Mouse (Mus musculus) kidney, postnatal 0 days (tissue): Measurements from ENCODE around the gene Cabp4. TPM values are rescaled to one million over a fixed set of nuclear protein-coding genes. Genes with fewer than 3 reads are reported as not detected.

Experiments used
- ATAC-seq: fragments of 200-750 bp; cut with Nextera tagmentation; replicated peaks from 2 replicates; pipeline ENCODE4 v1.8.0; 2017; ENCODE audit warnings: low read depth, moderate number of reproducible peaks, moderate TSS enrichment, moderate library complexity; ENCODE audit not compliant: low FRiP score
- DNase-seq: peaks from one replicate; pipeline ENCODE4 v3.0.0-alpha.2; 2016; ENCODE audit warnings: low spot score
- H3K27ac ChIP-seq: fragments of 300-500 bp; sonication (generic); 2 replicates; pipeline ENCODE4 v1.5.1; 2014; ENCODE audit warnings: mild to moderate bottlenecking
- H3K27me3 ChIP-seq: fragments of 300-500 bp; sonication (generic); 2 replicates; pipeline ENCODE4 v1.6.1; 2014; ENCODE audit warnings: low read length, mixed read lengths; ENCODE audit not compliant: insufficient read depth
- H3K36me3 ChIP-seq: fragments of 300-500 bp; sonication (generic); 2 replicates; pipeline ENCODE4 v1.6.1; 2014; ENCODE audit warnings: low read length, mixed read lengths; ENCODE audit not compliant: insufficient read depth
- H3K4me1 ChIP-seq: fragments of 300-500 bp; sonication (generic); replicated peaks from 2 replicates; pipeline ENCODE4 v1.6.1; 2014; ENCODE audit warnings: antibody characterized with exemption, low read length, mixed read lengths; ENCODE audit not compliant: insufficient read depth
- H3K4me2 ChIP-seq: fragments of 300-500 bp; sonication (generic); 2 replicates; pipeline ENCODE4 v1.6.1; 2014; ENCODE audit warnings: mild to moderate bottlenecking, low read length, moderate library complexity, mixed read lengths
- H3K4me3 ChIP-seq: fragments of 300-500 bp; sonication (generic); replicated peaks from 2 replicates; pipeline ENCODE4 v1.5.1; 2014; ENCODE audit warnings: low read depth, low read length
- H3K9ac ChIP-seq: fragments of 300-500 bp; sonication (generic); 2 replicates; pipeline ENCODE4 v1.6.1; 2014; ENCODE audit warnings: low read depth, low read length
- H3K9me3 ChIP-seq: fragments of 300-500 bp; sonication (generic); replicated peaks from 2 replicates; pipeline ENCODE4 v1.6.1; 2016; ENCODE audit warnings: low read length, inconsistent platforms, mixed read lengths
- CTCF ChIP-seq: IDR thresholded peaks from 2 replicates; pipeline ENCODE4 v1.5.1; 2016; ENCODE audit warnings: antibody characterized with exemption, low read depth, mild to moderate bottlenecking, moderate library complexity
- WGBS: fragments of 180-500 bp; shearing (Covaris S2); extraction: QIAGEN DNeasy Blood & Tissue Kit; methylation state at CpG from one replicate; pipeline ENCODE4 v1.1.7; 2014; 5-methylcytosine and 5-hydroxymethylcytosine counted together
- polyA plus RNA-seq: library from polyadenylated mRNA; unstranded; fragments of >200 nt; fragmentation: Nextera tagmentation; extraction: Ambion mirVana; gene quantifications from 2 replicates; pipeline ENCODE4 v1.2.1, GENCODE M21; 2015

Cabp4 gene
- polyA plus RNA-seq, 1 experiment from 2014 or later: 0.13 TPM

GRCm38 (mm10) chr19:4148491-4148806 lies 4.6 kb upstream of the Cabp4 start, which contains the start of gene Coro1b:
Gene Coro1b, plus strand, starts transcription at chr19:4148619.
- DNase-seq (peak; percentile 96), ATAC-seq (peak; percentile 91)
- WGBS: 0% methylated on average over 33 of the region's 33 CpGs

DNA sequence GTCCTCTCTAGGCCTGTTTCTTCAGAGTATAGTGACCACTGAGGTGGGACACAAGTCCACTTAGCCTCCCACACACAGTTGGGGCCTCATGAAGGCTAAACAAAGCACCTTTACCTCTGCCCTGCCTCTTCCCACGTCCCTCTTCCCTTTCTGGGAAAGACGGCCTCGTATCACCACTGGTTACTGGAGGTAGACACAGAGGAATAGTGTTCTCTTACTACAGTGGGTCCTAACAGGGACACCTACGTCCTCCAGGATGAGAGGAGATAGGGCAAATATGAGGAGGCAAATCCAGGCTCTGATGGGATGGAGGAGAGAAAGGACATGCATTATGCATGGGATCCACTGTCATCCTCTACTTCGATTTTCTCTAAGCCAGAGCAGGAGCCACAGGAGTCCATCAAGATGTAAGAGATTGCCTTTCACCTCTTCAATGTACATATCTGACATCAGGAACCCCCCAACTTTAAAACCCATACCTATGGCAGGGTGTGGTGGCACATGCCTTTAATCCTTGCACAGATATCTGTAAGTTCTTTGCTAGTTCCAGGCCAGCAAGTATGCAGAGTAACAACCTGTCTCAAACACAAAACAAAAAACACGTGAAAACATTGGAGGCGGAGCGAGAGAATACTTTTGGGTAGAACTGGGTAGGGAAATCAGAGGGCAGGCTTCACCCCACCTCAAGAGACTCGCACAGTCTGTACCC lies 4.1 kb upstream of the Cabp4 start:
- DNase-seq: no peak
- H3K4me3 ChIP-seq: peak overlapping the region; percentile 98
- peaks cover 11% of the 10 kb centered on the region; the same call in 1 of the 2 replicates for H3K4me1 ChIP-seq
- peak overlapping the region; percentile 89 for H3K4me2 ChIP-seq
- no peak overlapping the region for H3K27ac ChIP-seq
- WGBS: 36% methylated on average over 9 of the region's 9 CpGs
- no peaks in the 10 kb centered on the region for H3K27me3 ChIP-seq
- peak overlapping the region; percentile 93; the same call in 1 of the 2 replicates for H3K9ac ChIP-seq
- no peak for TF ChIP-seq CTCF
- peaks cover 14% of the 10 kb centered on the region for H3K36me3 ChIP-seq
- 0 out of 2 replicates have a peak, but pooled peaks have one; percentile 0 for ATAC-seq
- no peaks in the 10 kb centered on the region for H3K9me3 ChIP-seq

More at GRCm38 (mm10) chr19:4148491-4148806, 4.6 kb upstream of the Cabp4 start, which contains the start of gene Coro1b:
- Histone ChIP-seq H3K4me2 (peak within 1 kb of the TSS; percentile 89), H3K9ac (peak within 1 kb of the TSS; percentile 93), H3K9me3 (no peaks in the 10 kb centered on the region), H3K4me3 (peak within 1 kb of the TSS; percentile 98), H3K27ac (peak within 1 kb of the TSS; percentile 87), H3K27me3 (no peaks in the 10 kb centered on the region), H3K4me1 (peaks cover 11% of the 10 kb centered on the region; the same call in 1 of the 2 replicates), H3K36me3 (peaks cover 18% of the 10 kb centered on the region)
- TF ChIP-seq CTCF: no peak

DNA sequence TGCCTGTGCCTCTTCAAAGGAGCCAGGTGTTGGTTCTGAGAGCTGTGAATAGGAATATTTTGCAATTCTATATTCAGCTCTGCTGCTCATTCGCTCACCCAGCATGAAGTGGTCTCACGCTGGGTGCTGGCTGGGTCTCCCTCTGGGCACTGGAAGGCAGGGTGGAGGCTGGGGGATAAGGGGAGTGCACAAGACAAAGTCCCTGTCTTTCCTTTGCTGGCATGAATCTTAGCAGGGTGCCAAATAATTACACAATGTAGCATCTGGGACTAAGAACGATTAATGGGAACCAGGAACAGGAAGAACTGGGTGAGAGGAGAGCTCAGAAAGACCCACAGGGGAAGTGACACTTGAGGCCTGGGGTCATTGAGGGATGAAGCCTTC lies 3.2 kb upstream of the Cabp4 start:
- no peaks in the 10 kb centered on the region for H3K27me3 ChIP-seq
- peaks cover 11% of the 10 kb centered on the region; the same call in 1 of the 2 replicates for H3K4me1 ChIP-seq
- H3K4me3 ChIP-seq: no peak overlapping the region
- H3K9ac ChIP-seq: no peak overlapping the region
- WGBS: 75% methylated on average over 3 of the region's 3 CpGs
- H3K27ac ChIP-seq: no peak overlapping the region
- no peak for ATAC-seq
- peaks cover 11% of the 10 kb centered on the region for H3K36me3 ChIP-seq
- no peak overlapping the region for H3K4me2 ChIP-seq
- no peak for DNase-seq
- TF ChIP-seq CTCF: no peak
- H3K9me3 ChIP-seq: no peaks in the 10 kb centered on the region

- TF ChIP-seq CTCF: no peak
- ATAC-seq (no peak), DNase-seq (no peak)
- H3K4me1 ChIP-seq: peaks cover 11% of the 10 kb centered on the region; the same call in 1 of the 2 replicates
- H3K27ac ChIP-seq: no peak overlapping the region
- H3K9me3 ChIP-seq: no peaks in the 10 kb centered on the region
- no peak overlapping the region for H3K4me3 ChIP-seq
- no peak overlapping the region for H3K4me2 ChIP-seq
- peaks cover 11% of the 10 kb centered on the region for H3K36me3 ChIP-seq
- no peak overlapping the region for H3K9ac ChIP-seq
- WGBS: 70% methylated on average over 12 of the region's 12 CpGs
- no peaks in the 10 kb centered on the region for H3K27me3 ChIP-seq
Observed at GRCm38 (mm10) chr19:4146366-4147021, 2.7 kb upstream of the Cabp4 start.

DNA sequence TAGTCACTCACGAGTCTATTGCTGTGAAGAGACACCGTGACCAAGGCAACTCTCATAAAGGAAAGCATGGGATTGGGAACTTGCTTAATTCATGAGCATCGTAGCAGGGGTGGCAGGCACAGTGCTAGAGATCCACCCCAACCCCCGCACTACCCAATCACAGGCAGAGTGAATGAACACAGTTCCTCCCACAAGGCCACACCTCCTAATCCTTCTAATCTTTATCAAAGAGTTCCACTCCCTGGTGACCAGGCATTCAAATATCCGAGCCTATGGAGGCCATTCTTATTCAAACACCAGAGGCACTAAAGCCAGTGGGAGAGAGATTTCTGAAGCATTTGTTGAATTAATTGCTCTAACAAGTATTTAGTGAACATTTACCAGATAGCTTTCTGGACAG lies 2.1 kb upstream of the Cabp4 start:
- no peaks in the 10 kb centered on the region for H3K27me3 ChIP-seq
- peaks cover 6% of the 10 kb centered on the region for H3K36me3 ChIP-seq
- no peak overlapping the region for H3K9ac ChIP-seq
- no peak overlapping the region for H3K27ac ChIP-seq
- no peak overlapping the region for H3K4me2 ChIP-seq
- no peak for DNase-seq
- no peaks in the 10 kb centered on the region for H3K9me3 ChIP-seq
- ATAC-seq: no peak
- peaks cover 11% of the 10 kb centered on the region; the same call in 1 of the 2 replicates for H3K4me1 ChIP-seq
- no peak overlapping the region for H3K4me3 ChIP-seq
- no peak for TF ChIP-seq CTCF
- 84% methylated on average over 5 of the region's 5 CpGs for WGBS

- no peak overlapping the region for H3K9ac ChIP-seq
- no peaks in the 10 kb centered on the region for H3K27me3 ChIP-seq
- H3K4me2 ChIP-seq: no peak overlapping the region
- ATAC-seq (no peak), DNase-seq (no peak)
- WGBS: 75% methylated on average over 16 of the region's 16 CpGs
- no peak overlapping the region for H3K4me3 ChIP-seq
- H3K36me3 ChIP-seq: no peaks in the 10 kb centered on the region
- peaks cover 11% of the 10 kb centered on the region; the same call in 1 of the 2 replicates for H3K4me1 ChIP-seq
- no peak for TF ChIP-seq CTCF
- H3K9me3 ChIP-seq: no peaks in the 10 kb centered on the region
- H3K27ac ChIP-seq: no peak overlapping the region
Observed at GRCm38 (mm10) chr19:4144550-4145498, 991 bp upstream of the Cabp4 start.
